Mouse (Mus musculus) E14TG2a.4 (cell line): ENCODE results near the gene Ankrd34b.

Experiments
- H3K27me3 ChIP-seq: 2 replicates; pipeline ENCODE4 v1.6.1; 2014; ENCODE audit warnings: low read length, control low read depth; ENCODE audit not compliant: insufficient read depth
- H3K36me3 ChIP-seq: 2 replicates; pipeline ENCODE4 v1.6.1; 2014; ENCODE audit warnings: low read length, control low read depth; ENCODE audit not compliant: insufficient read depth
- H3K4me1 ChIP-seq: replicated peaks from 2 replicates; pipeline ENCODE4 v1.6.1; 2014; ENCODE audit warnings: low read depth, low read length, control low read depth
- H3K4me3 ChIP-seq: replicated peaks from 2 replicates; pipeline ENCODE4 v1.5.1; 2014; ENCODE audit warnings: mild to moderate bottlenecking, low read length
- H3K9me3 ChIP-seq: 2 replicates; pipeline ENCODE4 v1.6.1; 2014; ENCODE audit warnings: low read length, control low read depth
- CTCF ChIP-seq: conservative IDR thresholded peaks from 2 replicates; pipeline ENCODE4 v1.5.1; 2014; ENCODE audit warnings: low read length
- NANOG ChIP-seq: IDR thresholded peaks from 2 replicates; pipeline ENCODE4 v1.6.1; 2014; ENCODE audit warnings: borderline replicate concordance, low read length, mixed read lengths
- POU5F1 ChIP-seq: IDR thresholded peaks from 2 replicates; pipeline ENCODE4 v1.6.1; 2014; ENCODE audit warnings: low read length, borderline replicate concordance

Ankrd34b gene

DNA sequence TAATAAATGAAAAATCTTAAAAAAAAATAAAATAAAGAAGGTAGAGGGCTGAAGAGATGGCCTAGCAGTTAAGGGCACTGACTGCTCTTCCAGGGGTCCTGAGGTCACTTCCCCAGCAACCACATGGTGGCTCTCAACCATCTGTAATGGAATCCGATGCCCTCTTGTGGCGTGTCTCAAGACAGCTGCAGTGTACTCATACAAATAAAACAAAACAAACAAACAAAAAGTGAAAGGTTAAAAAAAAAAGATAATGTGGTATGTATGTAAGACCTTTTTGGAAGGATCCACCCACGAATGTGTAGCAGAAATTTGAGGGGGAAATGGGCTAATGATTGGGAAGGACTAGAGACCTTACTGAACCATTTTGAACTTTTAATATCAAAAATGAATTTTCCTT is 57.7 kb downstream of the Ankrd34b start:
- H3K36me3 ChIP-seq: no peaks in the 10 kb centered on the region
- H3K9me3 ChIP-seq: peaks cover 19% of the 10 kb centered on the region
- H3K4me1 ChIP-seq: peaks cover 15% of the 10 kb centered on the region
- no peak for TF ChIP-seq NANOG
- TF ChIP-seq CTCF: peak; percentile 30; the same call in 1 of the 2 replicates
- TF ChIP-seq POU5F1: no peak
- no peaks in the 10 kb centered on the region for H3K27me3 ChIP-seq
- H3K4me3 ChIP-seq: peak overlapping the region; percentile 48; the same call in 1 of the 2 replicates

DNA sequence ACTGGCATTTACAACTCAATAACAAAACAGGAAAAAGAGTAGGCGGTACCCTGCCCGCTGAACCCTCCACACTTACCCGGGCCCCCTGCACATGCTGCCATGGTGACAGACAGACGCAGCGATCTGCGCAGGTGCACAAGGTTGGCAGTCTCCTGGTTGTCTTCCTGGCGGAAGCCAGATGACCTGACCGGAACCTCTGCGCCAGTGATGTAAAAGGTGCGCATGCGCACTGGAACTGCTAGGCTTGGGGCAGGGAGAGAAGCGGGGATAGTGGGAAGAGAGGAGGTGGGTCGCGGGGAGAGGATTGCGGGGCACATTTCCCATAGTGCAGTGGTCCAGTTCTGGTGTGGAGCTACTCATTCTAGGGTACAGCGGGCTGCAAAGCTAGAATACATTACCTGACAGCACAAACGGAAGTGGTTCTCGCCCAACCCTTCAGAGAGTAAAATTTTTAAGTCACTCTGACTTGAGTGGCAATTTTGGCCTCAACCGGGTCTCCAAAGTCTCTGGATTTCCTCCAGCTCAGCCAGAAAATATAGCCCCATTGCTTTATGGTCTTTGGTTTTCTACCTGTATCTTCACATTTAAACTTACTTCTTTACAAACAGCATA is 58.3 kb downstream of the Ankrd34b start, which contains the start of gene Fam151b:
TSS of gene Fam151b (minus strand) at position 164 of the 612 bp plus-strand sequence.
- H3K27me3 ChIP-seq: no peaks in the 10 kb centered on the region
- no peaks in the 10 kb centered on the region for H3K36me3 ChIP-seq
- peaks cover 15% of the 10 kb centered on the region for H3K4me1 ChIP-seq
- TF ChIP-seq POU5F1 (no peak), CTCF (no peak), NANOG (no peak)
- H3K9me3 ChIP-seq: peaks cover 13% of the 10 kb centered on the region
- H3K4me3 ChIP-seq: peak within 1 kb of the TSS; percentile 48

DNA sequence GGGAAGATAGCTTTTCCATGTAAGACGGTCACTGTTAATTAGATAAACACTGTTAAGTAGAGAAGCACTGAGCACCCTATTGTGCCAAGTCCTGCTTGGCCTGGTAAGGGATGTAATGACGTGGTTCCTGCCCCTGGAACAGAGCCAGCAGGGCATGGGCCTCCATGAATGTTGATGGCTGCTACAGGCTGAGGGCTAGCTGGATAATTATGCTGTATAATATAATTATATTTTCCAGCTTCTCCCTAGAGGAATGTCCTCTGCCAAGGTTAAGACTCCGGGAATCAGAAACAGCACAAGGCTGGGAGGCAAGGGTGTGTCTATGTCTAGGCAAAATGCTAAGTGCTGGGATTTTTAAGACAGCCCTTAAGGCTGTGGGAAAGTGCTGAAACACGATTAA is 65.1 kb downstream of the Ankrd34b start:
- H3K36me3 ChIP-seq: no peaks in the 10 kb centered on the region
- TF ChIP-seq POU5F1 (no peak), NANOG (no peak), CTCF (no peak)
- no peaks in the 10 kb centered on the region for H3K27me3 ChIP-seq
- peaks cover 16% of the 10 kb centered on the region for H3K4me1 ChIP-seq
- H3K9me3 ChIP-seq: no peaks in the 10 kb centered on the region
- H3K4me3 ChIP-seq: no peak overlapping the region
